Mouse (Mus musculus) megakaryocyte, embryonic 14.5 days (primary cell): ENCODE data around the gene Lrpap1.

Experiments
- FLI1 ChIP-seq: IDR thresholded peaks from 2 replicates; pipeline ENCODE4 v1.6.1; 2012; ENCODE audit warnings: low read length, inconsistent platforms, mixed read lengths
- GATA1 ChIP-seq: IDR thresholded peaks from 3 replicates; pipeline ENCODE4 v1.6.1; 2012; ENCODE audit warnings: mixed read lengths, low read length, inconsistent platforms, borderline replicate concordance

DNA sequence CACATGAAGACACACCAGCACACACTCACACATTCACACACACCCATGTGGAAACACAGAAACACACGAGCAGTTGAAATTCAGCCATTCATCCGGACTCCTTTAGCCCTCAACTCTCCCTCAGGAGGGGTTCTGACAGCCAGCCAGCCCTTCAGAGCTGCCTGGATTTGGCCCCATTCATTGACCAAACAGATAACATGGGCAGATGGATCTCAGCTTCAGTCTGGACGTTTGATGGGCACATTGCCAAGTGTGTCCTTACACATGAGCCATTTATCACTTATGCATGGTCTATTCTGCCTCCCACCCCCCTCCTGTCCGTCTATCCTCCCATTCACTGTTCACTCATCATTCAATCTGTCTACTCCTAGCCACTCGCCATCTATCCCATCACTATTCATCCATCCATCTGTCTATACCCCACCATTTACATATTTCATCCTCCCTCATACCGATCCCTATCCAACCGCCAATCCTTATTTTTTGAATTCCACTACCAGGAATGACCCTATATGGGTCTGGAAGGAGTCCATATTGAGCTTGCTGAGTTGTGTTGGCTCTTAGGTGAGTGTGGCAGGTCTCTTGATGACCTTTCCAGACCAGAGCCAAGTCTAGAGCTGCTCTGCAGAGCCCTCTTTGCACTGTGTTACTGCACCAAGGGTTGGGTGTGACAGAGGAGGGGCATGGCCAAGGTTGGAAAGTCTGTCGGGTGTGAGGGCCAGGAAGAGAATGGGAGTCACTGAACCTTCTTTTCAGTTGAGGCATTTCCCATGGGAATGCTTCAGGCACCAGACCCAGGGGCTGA is 42.6 kb upstream of the Lrpap1 start:
- no peak for TF ChIP-seq GATA1
- no peak for TF ChIP-seq FLI1
